Mouse (Mus musculus) left cerebral cortex, postnatal 14 days (tissue): ENCODE data around the gene Ccdc92b. TPM values are rescaled to one million over a fixed set of nuclear protein-coding genes. Genes with fewer than 3 reads are reported as not detected.

Source experiments
- DNase-seq, 2 experiments: peaks; one replicate each; pipeline ENCODE4 v3.0.0; 2021 to 2022; ENCODE audit warnings: low spot score in 2 of 2, mixed read lengths in 1 of 2
- intact Hi-C: fragments of 180-260 bp; cut with DNase I; formaldehyde crosslinking; loops from one replicate; pipeline ENCODE4 v1.15.1; 2025
- total RNA-seq, 2 experiments: library from RNA; stranded (reverse); gene quantifications; 2 replicates each; pipeline ENCODE4 v1.2.3; 2021

Gene Ccdc92b
- total RNA-seq, 2 experiments from 2014 or later: 23.1 to 23.4 TPM

- intact Hi-C loops: no loop called here
- DNase-seq: no peak
Measured at GRCm38 (mm10) chr11:74610068-74610467, 9.3 kb upstream of the Ccdc92b start.

- intact Hi-C loops: no loop called here
- DNase-seq: no peak
Measured at GRCm38 (mm10) chr11:74610545-74611176, 8.7 kb upstream of the Ccdc92b start, which contains the start of gene Rap1gap2. TSS of gene Rap1gap2 (minus strand) at chr11:74610915.

- no peak for DNase-seq
- intact Hi-C loops: no loop called here
Measured at GRCm38 (mm10) chr11:74611437-74611836, 8.0 kb upstream of the Ccdc92b start.

GRCm38 (mm10) chr11:74613428-74613827 lies 6.0 kb upstream of the Ccdc92b start:
- DNase-seq: no peak
- intact Hi-C loops: no loop called here

- intact Hi-C loops: no loop called here
- no peak for DNase-seq
Measured at GRCm38 (mm10) chr11:74615571-74615970, 3.8 kb upstream of the Ccdc92b start.

- DNase-seq: no peak
- intact Hi-C loops: no loop called here
Measured at GRCm38 (mm10) chr11:74619956-74620300, 523 bp downstream of the Ccdc92b start.

- intact Hi-C loops: no loop called here
- DNase-seq: no peak
Measured at GRCm38 (mm10) chr11:74621974-74622669, 2.7 kb downstream of the Ccdc92b start.

GRCm38 (mm10) chr11:74623693-74624092 lies 4.3 kb downstream of the Ccdc92b start:
- DNase-seq: no peak
- intact Hi-C loops: no loop called here

- intact Hi-C loops: no loop called here
- DNase-seq: no peak
Measured at GRCm38 (mm10) chr11:74625333-74625732, 5.9 kb downstream of the Ccdc92b start.

GRCm38 (mm10) chr11:74627481-74627880 lies 8.1 kb downstream of the Ccdc92b start:
- intact Hi-C loops: no loop called here

GRCm38 (mm10) chr11:74631880-74632789 lies 12.7 kb downstream of the Ccdc92b start:
- DNase-seq: no peak
- intact Hi-C loops: no loop called here

More at GRCm38 (mm10) chr11:74627481-74627880, 8.1 kb downstream of the Ccdc92b start:
- no peak for DNase-seq

- intact Hi-C loops: no loop called here
- DNase-seq: peak; percentile 75 to 78
Measured at GRCm38 (mm10) chr11:74634490-74635275, 15.3 kb downstream of the Ccdc92b start.

- intact Hi-C loops: no loop called here
- no peak for DNase-seq
Measured at GRCm38 (mm10) chr11:74637486-74637885, 18.1 kb downstream of the Ccdc92b start.

GRCm38 (mm10) chr11:74637971-74638790 lies 18.8 kb downstream of the Ccdc92b start:
- intact Hi-C loops: no loop called here
- DNase-seq: peak; percentile 66 to 74

- intact Hi-C loops: no loop called here
- DNase-seq: no peak
Measured at GRCm38 (mm10) chr11:74638791-74639411, 19.5 kb downstream of the Ccdc92b start.

GRCm38 (mm10) chr11:74639628-74640027 lies 20.2 kb downstream of the Ccdc92b start:
- no peak for DNase-seq
- intact Hi-C loops: no loop called here

- no peak for DNase-seq
- intact Hi-C loops: no loop called here
Measured at GRCm38 (mm10) chr11:74647966-74648365, 28.6 kb downstream of the Ccdc92b start.

- intact Hi-C loops: no loop called here
- no peak for DNase-seq
Measured at GRCm38 (mm10) chr11:74648676-74649075, 29.3 kb downstream of the Ccdc92b start.
